Mouse (Mus musculus) layer of hippocampus, adult 2 months (tissue): ENCODE results near the gene Adamts4. TPM values are rescaled to one million over a fixed set of nuclear protein-coding genes. Genes with fewer than 3 reads are reported as not detected.
"Not testable (repeated sequence)": the region's sequence is repeated elsewhere in the genome, so short reads cannot be mapped to it uniquely, and the experiment has no call there.

ENCODE experiments used
- DNase-seq, 2 experiments: peaks; one replicate each; pipeline ENCODE4 v3.0.0; 2022; ENCODE audit warnings: low spot score in 2 of 2
- H3K27ac ChIP-seq: fragments of 200-600 bp; 2 replicates; pipeline ENCODE4 v1.8.1; 2022
- H3K4me3 ChIP-seq: fragments of 200-600 bp; 2 replicates; pipeline ENCODE4 v1.8.1; 2022; ENCODE audit warnings: mild to moderate bottlenecking
- CTCF ChIP-seq: fragments of 200-600 bp; conservative IDR thresholded peaks from 2 replicates; pipeline ENCODE4 v1.8.1; 2022; ENCODE audit warnings: antibody characterized with exemption, mild to moderate bottlenecking, moderate library complexity
- total RNA-seq, 2 experiments: library from RNA; stranded (reverse); gene quantifications; 2 replicates each; pipeline ENCODE4 v1.2.3; 2021

Gene Adamts4
- total RNA-seq, 2 experiments from 2014 or later, result 9.6 to 10.9 TPM

- TF ChIP-seq CTCF, result no peak
- DNase-seq, result no peak
- Histone ChIP-seq H3K4me3 (peak within 1 kb of the TSS; percentile 9; the same call in 1 of the 2 replicates), H3K27ac (no peak within 1 kb of the TSS)
Observed at GRCm38 (mm10) chr1:171234126-171234525, 16.1 kb upstream of the Adamts4 start, which contains the start of gene Fcer1g. Gene Fcer1g, minus strand, starts transcription at chr1:171234365.

- no peak for DNase-seq
- H3K4me3 ChIP-seq, result no peak overlapping the region
- TF ChIP-seq CTCF, result no peak
- H3K27ac ChIP-seq, result no peak overlapping the region
Observed at GRCm38 (mm10) chr1:171234538-171234937, 15.7 kb upstream of the Adamts4 start.

- Histone ChIP-seq H3K27ac (no peak overlapping the region), H3K4me3 (no peak overlapping the region)
- no peak for DNase-seq
- TF ChIP-seq CTCF, result no peak
Observed at GRCm38 (mm10) chr1:171235791-171236190, 14.4 kb upstream of the Adamts4 start.

GRCm38 (mm10) chr1:171237438-171237837 is 12.8 kb upstream of the Adamts4 start:
- Histone ChIP-seq H3K27ac (no peak overlapping the region), H3K4me3 (no peak overlapping the region)
- TF ChIP-seq CTCF, result no peak
- no peak for DNase-seq

- TF ChIP-seq CTCF, result peak; percentile 87
- Histone ChIP-seq H3K27ac (no peak overlapping the region), H3K4me3 (no peak overlapping the region)
- peak in 1 of 2 experiments; percentile 50 for DNase-seq
Observed at GRCm38 (mm10) chr1:171238463-171238862, 11.8 kb upstream of the Adamts4 start.

- TF ChIP-seq CTCF, result no peak
- H3K27ac ChIP-seq, result no peak overlapping the region
Observed at GRCm38 (mm10) chr1:171239992-171240744, 10.1 kb upstream of the Adamts4 start.

GRCm38 (mm10) chr1:171240911-171241310 is 9.3 kb upstream of the Adamts4 start:
- TF ChIP-seq CTCF, result no peak
- Histone ChIP-seq H3K4me3 (no peak overlapping the region), H3K27ac (no peak overlapping the region)
- DNase-seq, result no peak

More at GRCm38 (mm10) chr1:171239992-171240744, 10.1 kb upstream of the Adamts4 start:
- no peak for DNase-seq
- H3K4me3 ChIP-seq, result no peak overlapping the region

GRCm38 (mm10) chr1:171241952-171242351 is 8.3 kb upstream of the Adamts4 start:
- peak; percentile 16; the same call in 1 of the 2 replicates for TF ChIP-seq CTCF
- not testable (repeated sequence) for H3K27ac ChIP-seq, H3K4me3 ChIP-seq, DNase-seq

- no peak overlapping the region for H3K4me3 ChIP-seq
- no peak for DNase-seq
- H3K27ac ChIP-seq, result no peak overlapping the region
- no peak for TF ChIP-seq CTCF
Observed at GRCm38 (mm10) chr1:171245353-171245752, 4.9 kb upstream of the Adamts4 start.

- peak; percentile 99 for DNase-seq
- Histone ChIP-seq H3K4me3 (peak overlapping the region; percentile 68), H3K27ac (peak overlapping the region; percentile 95)
- TF ChIP-seq CTCF, result peak; percentile 97
Observed at GRCm38 (mm10) chr1:171246709-171247452, 3.3 kb upstream of the Adamts4 start.

- DNase-seq, result no peak
- Histone ChIP-seq H3K27ac (peak overlapping the region; percentile 89), H3K4me3 (peak overlapping the region; percentile 68)
- no peak for TF ChIP-seq CTCF
Observed at GRCm38 (mm10) chr1:171247453-171247841, 2.8 kb upstream of the Adamts4 start.

- no peak for TF ChIP-seq CTCF
- H3K27ac ChIP-seq, result peak overlapping the region; percentile 89
- no peak for DNase-seq
- peak overlapping the region; percentile 68 for H3K4me3 ChIP-seq
Observed at GRCm38 (mm10) chr1:171247916-171248315, 2.3 kb upstream of the Adamts4 start.
